Mouse (Mus musculus) lung, embryonic 16.5 days (tissue): ENCODE measurements around the gene Hist3h2ba. TPM values are rescaled to one million over a fixed set of nuclear protein-coding genes. Genes with fewer than 3 reads are reported as not detected.

ENCODE experiments used
- ATAC-seq: fragments of 200-750 bp; cut with Nextera tagmentation; 2 replicates; pipeline ENCODE4 v1.8.0; 2017; ENCODE audit warnings: low read depth, mild to moderate bottlenecking, moderate library complexity
- H3K27ac ChIP-seq: fragments of 300-500 bp; sonication (generic); 2 replicates; pipeline ENCODE4 v1.5.1; 2014; ENCODE audit warnings: mild to moderate bottlenecking, control low read depth, low read length
- H3K27me3 ChIP-seq: fragments of 300-500 bp; sonication (generic); 2 replicates; pipeline ENCODE4 v1.6.1; 2014; ENCODE audit warnings: low read depth, low read length, mixed read lengths; ENCODE audit not compliant: control insufficient read depth, insufficient read depth
- H3K36me3 ChIP-seq: fragments of 300-500 bp; sonication (generic); 2 replicates; pipeline ENCODE4 v1.6.1; 2014; ENCODE audit warnings: low read length; ENCODE audit not compliant: control insufficient read depth, insufficient read depth
- H3K4me1 ChIP-seq: fragments of 300-500 bp; sonication (generic); replicated peaks from 2 replicates; pipeline ENCODE4 v1.6.1; 2014; ENCODE audit warnings: low read length, mixed read lengths; ENCODE audit not compliant: control insufficient read depth, insufficient read depth
- H3K4me2 ChIP-seq: fragments of 300-500 bp; sonication (generic); 2 replicates; pipeline ENCODE4 v1.6.1; 2014; ENCODE audit warnings: low read depth, low read length, control low read depth
- H3K4me3 ChIP-seq: fragments of 300-500 bp; sonication (generic); 2 replicates; pipeline ENCODE4 v1.5.1; 2014; ENCODE audit warnings: mild to moderate bottlenecking, low read length, control low read depth
- H3K9ac ChIP-seq: fragments of 300-500 bp; sonication (generic); 2 replicates; pipeline ENCODE4 v1.6.1; 2014; ENCODE audit warnings: low read length, control low read depth
- H3K9me3 ChIP-seq: fragments of 300-500 bp; sonication (generic); 2 replicates; pipeline ENCODE4 v1.6.1; 2016; ENCODE audit warnings: low read length; ENCODE audit not compliant: control insufficient read depth
- WGBS: fragments of 180-500 bp; shearing (Covaris S2); extraction: QIAGEN DNeasy Blood & Tissue Kit; methylation state at CpG from one replicate; pipeline ENCODE4 v1.1.7; 2014; 5-methylcytosine and 5-hydroxymethylcytosine counted together
- polyA plus RNA-seq: library from polyadenylated mRNA; unstranded; fragments of >200 nt; fragmentation: Nextera tagmentation; extraction: Ambion mirVana; gene quantifications from 2 replicates; pipeline ENCODE4 v1.2.1, GENCODE M21; 2015

Gene Hist3h2ba
- polyA plus RNA-seq, 1 experiment from 2014 or later: 28.3 TPM

- H3K27me3 ChIP-seq: no peaks in the 10 kb centered on the region
- H3K27ac ChIP-seq: no peak overlapping the region
- H3K9ac ChIP-seq: no peak overlapping the region
- peaks cover 5% of the 10 kb centered on the region for H3K4me1 ChIP-seq
- no peak overlapping the region for H3K4me2 ChIP-seq
- WGBS: 53% methylated on average over 4 of the region's 4 CpGs
- H3K36me3 ChIP-seq: peaks cover 32% of the 10 kb centered on the region
- H3K9me3 ChIP-seq: no peaks in the 10 kb centered on the region
- no peak for ATAC-seq
- H3K4me3 ChIP-seq: no peak overlapping the region
Observed at GRCm38 (mm10) chr11:58931576-58931975, 17.1 kb upstream of the Hist3h2ba start.

- Histone ChIP-seq H3K9me3 (no peaks in the 10 kb centered on the region), H3K4me1 (peaks cover 10% of the 10 kb centered on the region), H3K9ac (peak overlapping the region; percentile 94), H3K27ac (peak overlapping the region; percentile 96), H3K36me3 (peaks cover 20% of the 10 kb centered on the region), H3K4me2 (peak overlapping the region; percentile 97), H3K27me3 (no peaks in the 10 kb centered on the region), H3K4me3 (peak overlapping the region; percentile 94)
- no peak for ATAC-seq
- under 1% methylated on average over 13 of the region's 13 CpGs for WGBS
Observed at GRCm38 (mm10) chr11:58937909-58938308, 10.8 kb upstream of the Hist3h2ba start.

- no peaks in the 10 kb centered on the region for H3K27me3 ChIP-seq
- H3K4me2 ChIP-seq: peak within 1 kb of the TSS; percentile 97
- peak within 1 kb of the TSS; percentile 94 for H3K4me3 ChIP-seq
- H3K4me1 ChIP-seq: peaks cover 10% of the 10 kb centered on the region
- WGBS: under 1% methylated on average over 74 of the region's 95 CpGs
- peak within 1 kb of the TSS; percentile 94 for H3K9ac ChIP-seq
- H3K36me3 ChIP-seq: peaks cover 15% of the 10 kb centered on the region
- no peaks in the 10 kb centered on the region for H3K9me3 ChIP-seq
- H3K27ac ChIP-seq: peak within 1 kb of the TSS; percentile 96
- ATAC-seq: peak; percentile 98
Observed at GRCm38 (mm10) chr11:58938322-58939087, 10.2 kb upstream of the Hist3h2ba start, which contains the start of gene Rnf187. Gene Rnf187 (minus strand): TSS chr11:58938916.

GRCm38 (mm10) chr11:58939088-58939439 is 9.7 kb upstream of the Hist3h2ba start:
- H3K4me1 ChIP-seq: peaks cover 10% of the 10 kb centered on the region
- H3K4me2 ChIP-seq: peak overlapping the region; percentile 57
- peak overlapping the region; percentile 94 for H3K4me3 ChIP-seq
- no peaks in the 10 kb centered on the region for H3K9me3 ChIP-seq
- 16% methylated on average over 6 of the region's 6 CpGs for WGBS
- H3K27ac ChIP-seq: peak overlapping the region; percentile 54; the same call in 1 of the 2 replicates
- H3K9ac ChIP-seq: peak overlapping the region; percentile 94
- no peak; the same call in none of the 2 replicates for ATAC-seq
- no peaks in the 10 kb centered on the region; the same call in 1 of the 2 replicates for H3K27me3 ChIP-seq
- H3K36me3 ChIP-seq: peaks cover 9% of the 10 kb centered on the region; the same call in 1 of the 2 replicates

DNA sequence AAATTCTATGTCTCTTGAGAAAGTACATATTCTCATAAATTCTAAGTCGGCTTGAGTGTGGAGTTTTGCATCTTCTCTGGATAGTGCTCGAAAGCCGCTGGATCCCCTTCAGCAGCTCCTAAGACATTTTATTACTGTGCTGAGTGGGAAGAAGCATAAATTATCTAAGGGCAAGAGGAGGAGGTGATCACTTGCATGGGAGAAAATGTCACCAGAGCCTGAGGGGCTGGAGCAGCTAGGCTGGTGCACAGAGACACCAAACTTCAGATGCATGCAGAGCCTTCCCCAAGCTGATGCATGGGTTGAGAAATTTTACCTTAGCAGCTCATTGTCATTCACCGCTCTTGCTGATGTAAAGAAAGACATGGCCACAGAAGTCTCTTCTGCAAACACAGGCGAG is 4.6 kb upstream of the Hist3h2ba start:
- Histone ChIP-seq H3K27me3 (peaks cover 8% of the 10 kb centered on the region), H3K4me1 (no peaks in the 10 kb centered on the region; the same call in 1 of the 2 replicates), H3K9me3 (no peaks in the 10 kb centered on the region), H3K4me2 (no peak overlapping the region), H3K27ac (no peak overlapping the region), H3K9ac (no peak overlapping the region), H3K4me3 (no peak overlapping the region), H3K36me3 (no peaks in the 10 kb centered on the region)
- WGBS: 70% methylated on average over 5 of the region's 5 CpGs
- no peak for ATAC-seq

- no peaks in the 10 kb centered on the region for H3K9me3 ChIP-seq
- no peak overlapping the region for H3K9ac ChIP-seq
- WGBS: 68% methylated on average over 3 of the region's 3 CpGs
- H3K4me1 ChIP-seq: no peaks in the 10 kb centered on the region; the same call in 1 of the 2 replicates
- H3K4me3 ChIP-seq: no peak overlapping the region
- H3K36me3 ChIP-seq: no peaks in the 10 kb centered on the region
- no peak overlapping the region for H3K4me2 ChIP-seq
- H3K27ac ChIP-seq: no peak overlapping the region
- no peak for ATAC-seq
- H3K27me3 ChIP-seq: peaks cover 24% of the 10 kb centered on the region
Observed at GRCm38 (mm10) chr11:58947306-58947705, 1.4 kb upstream of the Hist3h2ba start.

- Histone ChIP-seq H3K36me3 (no peaks in the 10 kb centered on the region), H3K9ac (no peak overlapping the region), H3K4me3 (peak overlapping the region; percentile 40), H3K4me2 (peak overlapping the region; percentile 48), H3K4me1 (no peaks in the 10 kb centered on the region; the same call in 1 of the 2 replicates), H3K27me3 (peaks cover 24% of the 10 kb centered on the region), H3K9me3 (no peaks in the 10 kb centered on the region), H3K27ac (peak overlapping the region; percentile 69)
- WGBS: 10% methylated on average over 23 of the region's 23 CpGs
- ATAC-seq: no peak
Observed at GRCm38 (mm10) chr11:58947798-58948528, 757 bp upstream of the Hist3h2ba start.

GRCm38 (mm10) chr11:58949480-58950431 is 1.0 kb downstream of the Hist3h2ba start:
- Histone ChIP-seq H3K4me2 (peak overlapping the region; percentile 48), H3K4me3 (peak overlapping the region; percentile 40), H3K27me3 (peaks cover 21% of the 10 kb centered on the region), H3K36me3 (no peaks in the 10 kb centered on the region), H3K4me1 (no peaks in the 10 kb centered on the region; the same call in 1 of the 2 replicates), H3K9me3 (no peaks in the 10 kb centered on the region), H3K27ac (peak overlapping the region; percentile 77), H3K9ac (peak overlapping the region; percentile 60)
- 8% methylated on average over 20 of the region's 20 CpGs for WGBS
- no peak for ATAC-seq
